Mouse (Mus musculus) retina, adult 2 months (tissue): Measurements from ENCODE around the gene Wapl.

ENCODE experiments used
- DNase-seq: peaks from one replicate; pipeline ENCODE4 v3.0.0-alpha.2; 2012; ENCODE audit warnings: low read depth, low spot score

The Wapl gene

GRCm38 (mm10) chr14:34697376-34697775 is 23.6 kb downstream of the Wapl start:
- no peak for DNase-seq

- no peak for DNase-seq
These were observed 36.5 kb downstream of the Wapl start for GRCm38 (mm10) chr14:34710209-34710608.

- no peak for DNase-seq
These were observed 38.3 kb downstream of the Wapl start for GRCm38 (mm10) chr14:34712027-34712426.

- no peak for DNase-seq
These were observed 39.1 kb downstream of the Wapl start for GRCm38 (mm10) chr14:34712857-34713256.

GRCm38 (mm10) chr14:34718150-34718549 is 44.4 kb downstream of the Wapl start:
- no peak for DNase-seq

- no peak for DNase-seq
These were observed 54.0 kb downstream of the Wapl start for GRCm38 (mm10) chr14:34727709-34728108.

- DNase-seq = no peak
These were observed 61.7 kb downstream of the Wapl start for GRCm38 (mm10) chr14:34735405-34735804.

GRCm38 (mm10) chr14:34745401-34745800 is 71.7 kb downstream of the Wapl start:
- no peak for DNase-seq

GRCm38 (mm10) chr14:34755731-34756130 is 82.0 kb downstream of the Wapl start:
- no peak for DNase-seq

- no peak for DNase-seq
These were observed 86.2 kb downstream of the Wapl start for GRCm38 (mm10) chr14:34759938-34760337.

- DNase-seq = no peak
These were observed 87.6 kb downstream of the Wapl start for GRCm38 (mm10) chr14:34761082-34761959.

GRCm38 (mm10) chr14:34762682-34763081 is 89.0 kb downstream of the Wapl start:
- no peak for DNase-seq

GRCm38 (mm10) chr14:34763771-34764539 is 90.2 kb downstream of the Wapl start:
- no peak for DNase-seq

- DNase-seq = no peak
These were observed 91.2 kb downstream of the Wapl start for GRCm38 (mm10) chr14:34764908-34765307.

GRCm38 (mm10) chr14:34765380-34765779 is 91.7 kb downstream of the Wapl start:
- no peak for DNase-seq

- no peak for DNase-seq
These were observed 92.5 kb downstream of the Wapl start for GRCm38 (mm10) chr14:34766181-34766580.

GRCm38 (mm10) chr14:34768373-34768772 is 94.6 kb downstream of the Wapl start:
- peak; percentile 30 for DNase-seq

GRCm38 (mm10) chr14:34769021-34769566 is 95.4 kb downstream of the Wapl start:
- peak; percentile 47 for DNase-seq

GRCm38 (mm10) chr14:34769567-34770158 is 95.9 kb downstream of the Wapl start:
- DNase-seq = no peak

GRCm38 (mm10) chr14:34770467-34770866 is 96.7 kb downstream of the Wapl start:
- DNase-seq = no peak

- no peak for DNase-seq
These were observed 97.9 kb downstream of the Wapl start for GRCm38 (mm10) chr14:34771601-34772000.

GRCm38 (mm10) chr14:34772132-34772531 is 98.4 kb downstream of the Wapl start:
- no peak for DNase-seq
